Mouse (Mus musculus) brain, embryonic 14.5 days (tissue): Measurements from ENCODE around the gene Macrod2. TPM values are rescaled to one million over a fixed set of nuclear protein-coding genes. Genes with fewer than 3 reads are reported as not detected.

ENCODE experiments used
- DNase-seq: peaks from one replicate; pipeline ENCODE4 v3.0.0-alpha.2; 2011; ENCODE audit warnings: low read depth
- CTCF ChIP-seq: fragments of 200-500 bp; IDR thresholded peaks from 2 replicates; pipeline ENCODE4 v1.5.1; 2012; ENCODE audit warnings: inconsistent platforms, mild to moderate bottlenecking, moderate library complexity, borderline replicate concordance; ENCODE audit not compliant: insufficient read depth, insufficient read length; ENCODE audit errors: extremely low read depth
- POLR2A ChIP-seq: fragments of 200-500 bp; IDR thresholded peaks from 2 replicates; pipeline ENCODE4 v1.6.1; 2012; ENCODE audit warnings: mild to moderate bottlenecking, inconsistent platforms, borderline replicate concordance; ENCODE audit not compliant: poor library complexity, insufficient read depth, insufficient read length, severe bottlenecking; ENCODE audit errors: extremely low read depth
- polyA plus RNA-seq: library from polyadenylated mRNA; depleted of rRNA; stranded (reverse); fragments of >200 nt; gene quantifications from 2 replicates; pipeline ENCODE4 v1.2.3, GENCODE M21; 2012

Macrod2 gene
- polyA plus RNA-seq, 1 experiment: 24.1 TPM

GRCm38 (mm10) chr2:141834156-141834782 is 1439.2 kb downstream of the Macrod2 start:
- DNase-seq: peak; percentile 23
- TF ChIP-seq CTCF (no peak), POLR2A (no peak)

- no peak for TF ChIP-seq CTCF
- no peak for TF ChIP-seq POLR2A
- DNase-seq: peak; percentile 65
Observed at GRCm38 (mm10) chr2:141844408-141845175, 1449.5 kb downstream of the Macrod2 start.

- TF ChIP-seq POLR2A: no peak
- TF ChIP-seq CTCF: no peak
- peak; percentile 24 for DNase-seq
Observed at GRCm38 (mm10) chr2:141859220-141859619, 1464.1 kb downstream of the Macrod2 start.

GRCm38 (mm10) chr2:141861679-141862268 is 1466.7 kb downstream of the Macrod2 start:
- TF ChIP-seq CTCF (no peak), POLR2A (no peak)
- peak; percentile 55 for DNase-seq

GRCm38 (mm10) chr2:141862531-141863265 is 1467.6 kb downstream of the Macrod2 start:
- TF ChIP-seq POLR2A: no peak
- peak; percentile 65 for DNase-seq

GRCm38 (mm10) chr2:141863628-141864165 is 1468.6 kb downstream of the Macrod2 start:
- peak; percentile 53 for DNase-seq
- no peak for TF ChIP-seq POLR2A

GRCm38 (mm10) chr2:141870930-141871329 is 1475.8 kb downstream of the Macrod2 start:
- no peak for DNase-seq
- TF ChIP-seq CTCF (no peak), POLR2A (no peak)

GRCm38 (mm10) chr2:141876155-141876851 is 1481.2 kb downstream of the Macrod2 start:
- peak; percentile 61 for DNase-seq
- TF ChIP-seq CTCF (no peak), POLR2A (no peak)

GRCm38 (mm10) chr2:141876958-141877357 is 1481.8 kb downstream of the Macrod2 start:
- DNase-seq: no peak
- TF ChIP-seq POLR2A: no peak
- no peak for TF ChIP-seq CTCF

GRCm38 (mm10) chr2:141878473-141878872 is 1483.4 kb downstream of the Macrod2 start:
- TF ChIP-seq CTCF: no peak
- no peak for TF ChIP-seq POLR2A
- DNase-seq: no peak
